Mouse (Mus musculus): ENCODE results near the gene Adam26b. TPM values are rescaled to one million over a fixed set of nuclear protein-coding genes. Genes with fewer than 3 reads are reported as not detected.
"Not testable (repeated sequence)": the region's sequence is repeated elsewhere in the genome, so short reads cannot be mapped to it uniquely, and the experiment has no call there.

Gene Adam26b
- total RNA-seq (2021) (not detected), polyA plus RNA-seq (2012; rRNA removed) (not detected in 2 replicates)
- long read RNA-seq = 0 reads

DNA sequence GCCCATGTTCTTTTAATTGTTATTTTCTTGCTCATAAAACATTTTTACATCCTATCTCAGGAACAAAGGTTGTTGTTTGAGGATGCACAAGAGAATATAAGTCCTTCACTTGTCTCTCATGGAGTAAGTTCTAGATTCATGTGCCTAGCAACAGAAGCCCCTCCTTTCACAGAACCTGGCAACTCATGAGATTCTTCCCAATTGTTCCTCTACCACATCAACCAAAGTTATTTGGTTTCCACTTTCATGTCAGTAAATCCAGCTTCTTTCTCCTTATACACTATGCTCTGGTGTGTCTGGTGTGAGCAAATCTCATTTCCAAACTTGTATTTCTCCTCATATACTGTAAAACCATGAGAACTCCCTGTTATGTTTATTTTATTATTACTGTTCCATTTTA, at the start of gene Adam26b:
Gene Adam26b, minus strand, starts transcription at position 101 of the 400 bp plus-strand sequence.
- intact Hi-C loops (cut with DNase I); H3K4me1 ChIP-seq (ENCODE audit: control insufficient read depth, insufficient read depth, low read length); H3K36me3 ChIP-seq (ENCODE audit: control insufficient read depth, insufficient read depth, low read length); H3K27me3 ChIP-seq (ENCODE audit: control insufficient read depth, insufficient read depth, low read length); H3K4me3 ChIP-seq; H3K79me2 ChIP-seq (replicated peaks; ENCODE audit: control insufficient read depth, insufficient read depth, low read length); DNase-seq; H3K27ac ChIP-seq; H3K9ac ChIP-seq (ENCODE audit: low read depth, low read length): not testable (repeated sequence)

DNA sequence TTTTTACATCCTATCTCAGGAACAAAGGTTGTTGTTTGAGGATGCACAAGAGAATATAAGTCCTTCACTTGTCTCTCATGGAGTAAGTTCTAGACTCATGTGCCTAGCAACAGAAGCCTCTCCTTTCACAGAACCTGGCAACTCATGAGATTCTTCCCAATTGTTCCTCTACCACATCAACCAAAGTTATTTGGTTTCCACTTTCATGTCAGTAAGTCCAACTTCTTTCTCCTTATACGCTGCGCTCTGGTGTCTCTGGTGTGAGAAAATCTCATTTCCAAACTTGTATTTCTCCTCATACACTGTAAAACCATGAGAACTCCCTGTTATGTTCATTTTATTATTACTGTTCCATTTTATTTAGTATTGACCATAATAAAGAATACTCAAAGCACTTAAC, 48.7 kb upstream of the Adam26b start, which contains the start of gene Adam26a:
Gene Adam26a, minus strand, starts transcription at position 101 of the 400 bp plus-strand sequence.
- H3K36me3 ChIP-seq (ENCODE audit: control insufficient read depth, insufficient read depth, low read length); H3K4me3 ChIP-seq; H3K27ac ChIP-seq; H3K79me2 ChIP-seq (replicated peaks; ENCODE audit: control insufficient read depth, insufficient read depth, low read length); H3K9ac ChIP-seq (ENCODE audit: low read depth, low read length); H3K4me1 ChIP-seq (ENCODE audit: control insufficient read depth, insufficient read depth, low read length); H3K27me3 ChIP-seq (ENCODE audit: control insufficient read depth, insufficient read depth, low read length); DNase-seq: not testable (repeated sequence)
- WGBS = 82% methylated on average over 2 of the region's 2 CpGs
- intact Hi-C loops (cut with DNase I) = loop anchor here (10.0 kb wide), 1 partner anchor 62 kb away; no protein-coding TSS in a partner anchor

Other genes with a start within 250 kb of the Adam26b start
- gene Zfp42, start 221.1 kb downstream of the Adam26b start, total RNA-seq (2021) = not detected
- not detected in 2 replicates for gene Zfp42, start 221.1 kb downstream of the Adam26b start, polyA plus RNA-seq (2012; rRNA removed)
- gene Adam26a, start 48.6 kb upstream of the Adam26b start, total RNA-seq (2021) = not detected
- gene Adam26a, start 48.6 kb upstream of the Adam26b start, polyA plus RNA-seq (2012; rRNA removed) = not detected in 2 replicates
- gene Gm5346, start 99.2 kb upstream of the Adam26b start, total RNA-seq (2021) = not detected
- not detected in 2 replicates for gene Gm5346, start 99.2 kb upstream of the Adam26b start, polyA plus RNA-seq (2012; rRNA removed)
- not detected for gene Adam34, start 181.9 kb upstream of the Adam26b start, total RNA-seq (2021)
- gene Adam34, start 181.9 kb upstream of the Adam26b start, polyA plus RNA-seq (2012; rRNA removed) = not detected in 2 replicates